In genomic region chr6:86830738-86831500, GRCm38 (mm10) we compare ENCODE assay signal across 10 mouse cellular contexts. TPM values are rescaled to one million over a fixed set of nuclear protein-coding genes. Genes with fewer than 3 reads are reported as not detected.
DNase-seq lines count a peak whose midpoint lies in the region; ATAC-seq and TF ChIP-seq lines count a peak whose summit lies in the region.
"Had no signal": no experiment of that assay in that cellular context is flagged by ENCODE, and none has a peak within 500 bp of the region (broad histone marks: within the 10 kb centered on the region; RNA-seq: fewer than 3 reads in every experiment).

No protein-coding gene starts in this region.

- no peak overlapping the region for H3K4me3 ChIP-seq in liver, postnatal 0 days (ENCODE audit: low read depth, low read length)
- H3K4me3 ChIP-seq in liver, embryonic 12.5 days: no peak overlapping the region
- H3K4me3 ChIP-seq in heart, embryonic 15.5 days: no peak overlapping the region
- H3K4me3 ChIP-seq in limb, embryonic 14.5 days (replicated peaks; ENCODE audit: low read length): no peak overlapping the region
- no peak overlapping the region for H3K4me3 ChIP-seq in stomach, postnatal 0 days (ENCODE audit: low read depth, low read length)

- H3K4me1 ChIP-seq in liver, postnatal 0 days (ENCODE audit: insufficient read depth): peaks cover 13% of the 10 kb centered on the region
- peaks cover 8% of the 10 kb centered on the region for H3K4me1 ChIP-seq in liver, embryonic 12.5 days
- peaks cover 27% of the 10 kb centered on the region for H3K4me1 ChIP-seq in heart, embryonic 15.5 days (replicated peaks)
- H3K4me1 ChIP-seq in limb, embryonic 14.5 days (ENCODE audit: control insufficient read depth, insufficient read depth, low read length): peaks cover 6% of the 10 kb centered on the region; the same call in 1 of the 2 replicates
- H3K4me1 ChIP-seq in stomach, postnatal 0 days (replicated peaks; ENCODE audit: control insufficient read depth, insufficient read depth): 0 out of 2 replicates have a peak, but pooled peaks cover 2% of the 10 kb centered on the region

- DNase-seq in liver, postnatal 0 days: no peak
- DNase-seq in limb, embryonic 14.5 days (ENCODE audit: low spot score): peak; percentile 66
- DNase-seq in stomach, postnatal 0 days (ENCODE audit: low spot score): no peak
- no peak for DNase-seq in layer of hippocampus, postnatal 25 days (ENCODE audit: extremely low spot score in 1 of 2, low spot score in 1 of 2)
- DNase-seq in MN1 (ENCODE audit: low spot score): no peak
- no peak for DNase-seq in layer of hippocampus, adult 18-20 months (ENCODE audit: low spot score in 2 of 2)
- DNase-seq: adrenal gland, adult 8-10 months had no signal

- TF ChIP-seq CTCF in liver, postnatal 0 days (IDR thresholded peaks at IDR 0.05; ENCODE audit: low read depth): no peak
- no peak for TF ChIP-seq CTCF in stomach, postnatal 0 days (IDR thresholded peaks at IDR 0.05; ENCODE audit: low read depth)

- no peaks in the 10 kb centered on the region for H3K27me3 ChIP-seq in liver, postnatal 0 days (ENCODE audit: insufficient read depth, low read length)
- H3K27me3 ChIP-seq in liver, embryonic 12.5 days (replicated peaks): no peaks in the 10 kb centered on the region
- no peaks in the 10 kb centered on the region for H3K27me3 ChIP-seq in heart, embryonic 15.5 days
- no peaks in the 10 kb centered on the region for H3K27me3 ChIP-seq in limb, embryonic 14.5 days (ENCODE audit: control insufficient read depth, insufficient read depth, low read length)
- no peaks in the 10 kb centered on the region for H3K27me3 ChIP-seq in stomach, postnatal 0 days (ENCODE audit: control insufficient read depth, insufficient read depth, low read length)

- H3K9ac ChIP-seq in liver, postnatal 0 days (replicated peaks): no peak overlapping the region
- no peak overlapping the region for H3K9ac ChIP-seq in liver, embryonic 12.5 days
- no peak overlapping the region for H3K9ac ChIP-seq in heart, embryonic 15.5 days
- no peak overlapping the region for H3K9ac ChIP-seq in limb, embryonic 14.5 days (ENCODE audit: low read depth, low read length, severe bottlenecking)
- H3K9ac ChIP-seq in stomach, postnatal 0 days (ENCODE audit: low read length): 0 out of 2 replicates have a peak overlapping the region, but pooled peaks have one; percentile 18

- no peaks in the 10 kb centered on the region for H3K36me3 ChIP-seq in liver, postnatal 0 days (replicated peaks; ENCODE audit: insufficient read depth, low read length)
- H3K36me3 ChIP-seq in liver, embryonic 12.5 days: no peaks in the 10 kb centered on the region
- H3K36me3 ChIP-seq in heart, embryonic 15.5 days: no peaks in the 10 kb centered on the region
- no peaks in the 10 kb centered on the region for H3K36me3 ChIP-seq in limb, embryonic 14.5 days (ENCODE audit: control insufficient read depth, insufficient read depth, low read length)
- no peaks in the 10 kb centered on the region for H3K36me3 ChIP-seq in stomach, postnatal 0 days (ENCODE audit: control insufficient read depth, insufficient read depth, low read length)

- H3K9me3 ChIP-seq in liver, postnatal 0 days (ENCODE audit: low read length): no peaks in the 10 kb centered on the region
- H3K9me3 ChIP-seq in liver, embryonic 12.5 days (replicated peaks): no peaks in the 10 kb centered on the region
- H3K9me3 ChIP-seq in heart, embryonic 15.5 days (replicated peaks): no peaks in the 10 kb centered on the region
- H3K9me3 ChIP-seq in limb, embryonic 14.5 days (ENCODE audit: control insufficient read depth, low read length): no peaks in the 10 kb centered on the region
- no peaks in the 10 kb centered on the region for H3K9me3 ChIP-seq in stomach, postnatal 0 days (ENCODE audit: control insufficient read depth, low read length)

- peak; percentile 34; the same call in 1 of the 2 replicates for TF ChIP-seq EP300 in liver, postnatal 0 days (IDR thresholded peaks at IDR 0.05; ENCODE audit: low read depth)
- TF ChIP-seq EP300 in stomach, postnatal 0 days (optimal IDR thresholded peaks at IDR 0.05): no peak

- ATAC-seq in liver, postnatal 0 days: no peak
- no peak for ATAC-seq in liver, embryonic 12.5 days
- peak; percentile 51 for ATAC-seq in heart, embryonic 15.5 days (replicated peaks; ENCODE audit: insufficient number of reproducible peaks, insufficient read depth, low FRiP score, low read depth)
- ATAC-seq in limb, embryonic 14.5 days (ENCODE audit: low FRiP score, low read depth): peak; percentile 83
- ATAC-seq in stomach, postnatal 0 days (ENCODE audit: low FRiP score, low TSS enrichment): peak; percentile 55; the same call in 1 of the 2 replicates

- no peak overlapping the region for H3K4me2 ChIP-seq in liver, postnatal 0 days (ENCODE audit: low read depth, low read length)
- H3K4me2 ChIP-seq in liver, embryonic 12.5 days: no peak overlapping the region
- 0 out of 2 replicates have a peak overlapping the region, but pooled peaks have one; percentile 16 for H3K4me2 ChIP-seq in heart, embryonic 15.5 days
- no peak overlapping the region for H3K4me2 ChIP-seq in limb, embryonic 14.5 days (replicated peaks; ENCODE audit: low read depth, low read length, severe bottlenecking)
- peak overlapping the region; percentile 23; the same call in 1 of the 2 replicates for H3K4me2 ChIP-seq in stomach, postnatal 0 days (replicated peaks; ENCODE audit: low read depth)
- H3K4me2 ChIP-seq: midbrain, embryonic 11.5 days had no signal

- H3K27ac ChIP-seq in liver, postnatal 0 days (ENCODE audit: low read depth): peak overlapping the region; percentile 69; the same call in 1 of the 2 replicates
- H3K27ac ChIP-seq in liver, embryonic 12.5 days: no peak overlapping the region
- peak overlapping the region; percentile 93 for H3K27ac ChIP-seq in heart, embryonic 15.5 days
- H3K27ac ChIP-seq in limb, embryonic 14.5 days (replicated peaks; ENCODE audit: low read depth, low read length): peak overlapping the region; percentile 44; the same call in 1 of the 2 replicates
- H3K27ac ChIP-seq in stomach, postnatal 0 days (replicated peaks): peak overlapping the region; percentile 91

- TF ChIP-seq POLR2A in limb, embryonic 14.5 days (IDR thresholded peaks at IDR 0.05; ENCODE audit: borderline replicate concordance, extremely low read depth, insufficient read depth, insufficient read length): no peak

- WGBS in liver, postnatal 0 days (ENCODE audit: insufficient replicate concordance): 65% methylated on average over 10 of the region's 10 CpGs
- WGBS in liver, embryonic 12.5 days (ENCODE audit: insufficient replicate concordance): 64% methylated on average over 10 of the region's 10 CpGs
- 40% methylated on average over 10 of the region's 10 CpGs for WGBS in heart, embryonic 15.5 days
- WGBS in limb, embryonic 14.5 days: 71% methylated on average over 10 of the region's 10 CpGs
- WGBS in stomach, postnatal 0 days: 29% methylated on average over 10 of the region's 10 CpGs

RNA-seq across cellular contexts. Expression of gene Aak1, which starts 18.4 kb away (rescaled TPM):
- polyA plus RNA-seq in liver, postnatal 0 days (2015; fragmentation: Nextera tagmentation; extraction: Ambion mirVana): 1.9 and 2.2 TPM in 2 replicates
- 5.8 and 9.2 TPM in 2 replicates for polyA plus RNA-seq in liver, embryonic 12.5 days (2016; fragmentation: Nextera tagmentation; extraction: Ambion mirVana)
- 16.6 and 21.8 TPM in 2 replicates for polyA plus RNA-seq in heart, embryonic 15.5 days (2015; fragmentation: Nextera tagmentation; extraction: Ambion mirVana)
- polyA plus RNA-seq in limb, embryonic 14.5 days (2012; rRNA removed): 24.7 and 27.4 TPM in 2 replicates
- 19.8 and 20.9 TPM in 2 replicates for polyA plus RNA-seq in limb, embryonic 14.5 days (2014; fragmentation: Nextera tagmentation; extraction: Ambion mirVana)
- 5.6 and 5.8 TPM in 2 replicates for polyA plus RNA-seq in stomach, postnatal 0 days (2015; fragmentation: Nextera tagmentation; extraction: Ambion mirVana)
- total RNA-seq in layer of hippocampus, postnatal 25 days (2021): 100 to 1,000 TPM; 399 to 433 TPM
- 100 to 1,000 TPM; 414 to 457 TPM for total RNA-seq in layer of hippocampus, adult 18-20 months (2021)

RNA-seq across cellular contexts. Expression of gene Anxa4, which starts 37.5 kb away (rescaled TPM):
- polyA plus RNA-seq in liver, postnatal 0 days (2015; fragmentation: Nextera tagmentation; extraction: Ambion mirVana): 32.5 and 32.7 TPM in 2 replicates
- 27.0 and 27.9 TPM in 2 replicates for polyA plus RNA-seq in liver, embryonic 12.5 days (2016; fragmentation: Nextera tagmentation; extraction: Ambion mirVana)
- 26.3 and 32.3 TPM in 2 replicates for polyA plus RNA-seq in heart, embryonic 15.5 days (2015; fragmentation: Nextera tagmentation; extraction: Ambion mirVana)
- 23.1 and 28.3 TPM in 2 replicates for polyA plus RNA-seq in limb, embryonic 14.5 days (2012; rRNA removed)
- 45.6 and 50.5 TPM in 2 replicates for polyA plus RNA-seq in limb, embryonic 14.5 days (2014; fragmentation: Nextera tagmentation; extraction: Ambion mirVana)
- polyA plus RNA-seq in stomach, postnatal 0 days (2015; fragmentation: Nextera tagmentation; extraction: Ambion mirVana): 111 and 114 TPM in 2 replicates
- total RNA-seq in layer of hippocampus, postnatal 25 days (2021): 1 to 10 TPM; 4.8 to 6.2 TPM
- 1 to 10 TPM; 6.7 to 7.2 TPM for total RNA-seq in layer of hippocampus, adult 18-20 months (2021)

Comparison
In these comparisons a context has a peak if more than half of its experiments do, and no peak if none do; other contexts are left out.
1. ATAC-seq: peak in heart, embryonic 15.5 days (single experiment), limb, embryonic 14.5 days (single experiment) and stomach, postnatal 0 days (single experiment); none in liver, postnatal 0 days (single experiment) and liver, embryonic 12.5 days (single experiment).
2. H3K4me2 ChIP-seq: peak in heart, embryonic 15.5 days (single experiment) and stomach, postnatal 0 days (single experiment); none in liver, postnatal 0 days (single experiment), liver, embryonic 12.5 days (single experiment) and limb, embryonic 14.5 days (single experiment).